Mouse (Mus musculus) large intestine, adult 2 months (tissue): ENCODE measurements at regions not wholly inside any gene's neighbourhood (a gene's known extent, or its start where the extent isn't known, plus 50 kb on each side); places are given as distances from the start of the nearest gene placed in this dataset.

Experiments
- DNase-seq: peaks from one replicate; pipeline ENCODE4 v3.0.0-alpha.2; 2012; ENCODE audit warnings: low read depth, low spot score
- WGBS: fragments of 180-500 bp; shearing (Covaris S2); methylation state at CpG from one replicate; pipeline ENCODE4 v1.1.7; 2018; 5-methylcytosine and 5-hydroxymethylcytosine counted together

- no peak for DNase-seq
- 72% methylated on average over 7 of the region's 7 CpGs for WGBS
Measured at GRCm38 (mm10) chr13:37559706-37560313, 214.8 kb downstream of the Ly86 start.

- DNase-seq = no peak
Measured at GRCm38 (mm10) chr13:37560387-37560786, 215.4 kb downstream of the Ly86 start.

GRCm38 (mm10) chr13:37560800-37561199 lies 215.8 kb downstream of the Ly86 start:
- DNase-seq = no peak

More at GRCm38 (mm10) chr13:37560387-37560786, 215.4 kb downstream of the Ly86 start:
- WGBS = 20% methylated on average over 9 of the region's 9 CpGs

GRCm38 (mm10) chr13:37561437-37561836 lies 216.4 kb downstream of the Ly86 start:
- no peak for DNase-seq
- WGBS = 43% methylated on average over 2 of the region's 2 CpGs

More at GRCm38 (mm10) chr13:37560800-37561199, 215.8 kb downstream of the Ly86 start:
- WGBS = 22% methylated on average over 3 of the region's 3 CpGs

GRCm38 (mm10) chr13:37562141-37562540 lies 216.1 kb upstream of the Rreb1 start:
- WGBS = 41% methylated on average over 9 of the region's 9 CpGs
- no peak for DNase-seq

- peak; percentile 76 for DNase-seq
- 10% methylated on average over 5 of the region's 5 CpGs for WGBS
Measured at GRCm38 (mm10) chr13:37562652-37563051, 215.5 kb upstream of the Rreb1 start.

- DNase-seq = no peak
- WGBS = 78% methylated on average over 3 of the region's 3 CpGs
Measured at GRCm38 (mm10) chr13:37569051-37569450, 209.1 kb upstream of the Rreb1 start.

GRCm38 (mm10) chr13:37569486-37569885 lies 208.7 kb upstream of the Rreb1 start:
- DNase-seq = no peak
- 84% methylated on average over 3 of the region's 3 CpGs for WGBS

- WGBS = 71% methylated on average over 3 of the region's 3 CpGs
- no peak for DNase-seq
Measured at GRCm38 (mm10) chr13:37572983-37573382, 205.2 kb upstream of the Rreb1 start.

GRCm38 (mm10) chr13:37579231-37579630 lies 199.0 kb upstream of the Rreb1 start:
- 87% methylated on average over 10 of the region's 10 CpGs for WGBS

GRCm38 (mm10) chr13:37579775-37580174 lies 198.4 kb upstream of the Rreb1 start:
- DNase-seq = no peak
- 74% methylated on average over 11 of the region's 11 CpGs for WGBS

More at GRCm38 (mm10) chr13:37579231-37579630, 199.0 kb upstream of the Rreb1 start:
- no peak for DNase-seq

- no peak for DNase-seq
- WGBS = 44% methylated on average over 2 of the region's 2 CpGs
Measured at GRCm38 (mm10) chr13:37580806-37581205, 197.4 kb upstream of the Rreb1 start.

- no peak for DNase-seq
- WGBS = 64% methylated on average over 6 of the region's 6 CpGs
Measured at GRCm38 (mm10) chr13:37581374-37581773, 196.8 kb upstream of the Rreb1 start.

- 82% methylated on average over 5 of the region's 5 CpGs for WGBS
- no peak for DNase-seq
Measured at GRCm38 (mm10) chr13:37585476-37585875, 192.7 kb upstream of the Rreb1 start.

GRCm38 (mm10) chr13:37586511-37586910 lies 191.7 kb upstream of the Rreb1 start:
- 14% methylated on average over 4 of the region's 4 CpGs for WGBS

GRCm38 (mm10) chr13:37587911-37588310 lies 190.3 kb upstream of the Rreb1 start:
- 96% methylated on average over 3 of the region's 3 CpGs for WGBS

More at GRCm38 (mm10) chr13:37586511-37586910, 191.7 kb upstream of the Rreb1 start:
- no peak for DNase-seq

GRCm38 (mm10) chr13:37588528-37589176 lies 189.5 kb upstream of the Rreb1 start:
- 39% methylated on average over 8 of the region's 8 CpGs for WGBS
- DNase-seq = no peak

More at GRCm38 (mm10) chr13:37587911-37588310, 190.3 kb upstream of the Rreb1 start:
- no peak for DNase-seq

- peak; percentile 32 for DNase-seq
- WGBS = 34% methylated on average over 5 of the region's 5 CpGs
Measured at GRCm38 (mm10) chr13:37592149-37592548, 186.1 kb upstream of the Rreb1 start.

GRCm38 (mm10) chr13:37595196-37595595 lies 183.0 kb upstream of the Rreb1 start:
- DNase-seq = no peak

GRCm38 (mm10) chr13:37597575-37597974 lies 180.6 kb upstream of the Rreb1 start:
- DNase-seq = no peak

More at GRCm38 (mm10) chr13:37595196-37595595, 183.0 kb upstream of the Rreb1 start:
- WGBS = 61% methylated on average over 8 of the region's 8 CpGs

GRCm38 (mm10) chr13:37598165-37598775 lies 179.9 kb upstream of the Rreb1 start:
- no peak for DNase-seq
- 75% methylated on average over 10 of the region's 10 CpGs for WGBS

More at GRCm38 (mm10) chr13:37597575-37597974, 180.6 kb upstream of the Rreb1 start:
- 39% methylated on average over 8 of the region's 8 CpGs for WGBS
